Mouse (Mus musculus): ENCODE data around the gene Dbx2. TPM values are rescaled to one million over a fixed set of nuclear protein-coding genes. Genes with fewer than 3 reads are reported as not detected.

Gene Dbx2
- not detected for polyA plus RNA-seq (2017; shearing (Covaris generic))

GRCm38 (mm10) chr15:95655860-95656259, at the start of gene Dbx2:
Gene Dbx2 (minus strand): TSS chr15:95655960.

Other genes starting within 250 kb of the Dbx2 start
- gene Nell2, start 127.4 kb downstream of the Dbx2 start, polyA plus RNA-seq (2017; shearing (Covaris generic)): not detected
- gene Ano6, start 134.9 kb upstream of the Dbx2 start, polyA plus RNA-seq (2017; shearing (Covaris generic)): 84.0 TPM

Measured in inflammation-experienced regulatory T-cells, adult 16 weeks (primary cell).